Mouse (Mus musculus) limb, embryonic 12.5 days (tissue): ENCODE results near the gene Tmem221. TPM values are rescaled to one million over a fixed set of nuclear protein-coding genes. Genes with fewer than 3 reads are reported as not detected.

Source experiments
- ATAC-seq: fragments of 200-750 bp; cut with Nextera tagmentation; 2 replicates; pipeline ENCODE4 v1.8.0; 2017; ENCODE audit warnings: low read depth, moderate TSS enrichment; ENCODE audit not compliant: insufficient number of reproducible peaks, insufficient read depth, low FRiP score, low TSS enrichment
- H3K27ac ChIP-seq: fragments of 300-500 bp; sonication (generic); 2 replicates; pipeline ENCODE4 v1.5.1; 2016; ENCODE audit warnings: mild to moderate bottlenecking, moderate library complexity
- H3K27me3 ChIP-seq: fragments of 300-500 bp; sonication (generic); 2 replicates; pipeline ENCODE4 v1.6.1; 2016; ENCODE audit warnings: mild to moderate bottlenecking, moderate library complexity
- H3K36me3 ChIP-seq: fragments of 300-500 bp; sonication (generic); 2 replicates; pipeline ENCODE4 v1.6.1; 2016; ENCODE audit warnings: mild to moderate bottlenecking, moderate library complexity
- H3K4me1 ChIP-seq: fragments of 300-500 bp; sonication (generic); replicated peaks from 2 replicates; pipeline ENCODE4 v1.6.1; 2016
- H3K4me2 ChIP-seq: fragments of 300-500 bp; sonication (generic); 2 replicates; pipeline ENCODE4 v1.6.1; 2016; ENCODE audit warnings: mild to moderate bottlenecking, moderate library complexity
- H3K4me3 ChIP-seq: fragments of 300-500 bp; sonication (generic); replicated peaks from 2 replicates; pipeline ENCODE4 v1.5.1; 2016; ENCODE audit warnings: mild to moderate bottlenecking
- H3K9ac ChIP-seq: fragments of 300-500 bp; sonication (generic); replicated peaks from 2 replicates; pipeline ENCODE4 v1.6.1; 2016; ENCODE audit warnings: mild to moderate bottlenecking, moderate library complexity
- H3K9me3 ChIP-seq: fragments of 300-500 bp; sonication (generic); 2 replicates; pipeline ENCODE4 v1.6.1; 2016; ENCODE audit warnings: mild to moderate bottlenecking, moderate library complexity
- WGBS: fragments of 180-500 bp; shearing (Covaris S2); methylation state at CpG from one replicate; pipeline ENCODE4 v1.1.7; 2016; 5-methylcytosine and 5-hydroxymethylcytosine counted together
- polyA plus RNA-seq: library from polyadenylated mRNA; unstranded; fragments of >200 nt; fragmentation: Nextera tagmentation; extraction: Ambion mirVana; gene quantifications from 2 replicates; pipeline ENCODE4 v1.2.1, GENCODE M21; 2016

Gene Tmem221
- 0.13 and 0.26 TPM in 2 replicates for polyA plus RNA-seq

DNA sequence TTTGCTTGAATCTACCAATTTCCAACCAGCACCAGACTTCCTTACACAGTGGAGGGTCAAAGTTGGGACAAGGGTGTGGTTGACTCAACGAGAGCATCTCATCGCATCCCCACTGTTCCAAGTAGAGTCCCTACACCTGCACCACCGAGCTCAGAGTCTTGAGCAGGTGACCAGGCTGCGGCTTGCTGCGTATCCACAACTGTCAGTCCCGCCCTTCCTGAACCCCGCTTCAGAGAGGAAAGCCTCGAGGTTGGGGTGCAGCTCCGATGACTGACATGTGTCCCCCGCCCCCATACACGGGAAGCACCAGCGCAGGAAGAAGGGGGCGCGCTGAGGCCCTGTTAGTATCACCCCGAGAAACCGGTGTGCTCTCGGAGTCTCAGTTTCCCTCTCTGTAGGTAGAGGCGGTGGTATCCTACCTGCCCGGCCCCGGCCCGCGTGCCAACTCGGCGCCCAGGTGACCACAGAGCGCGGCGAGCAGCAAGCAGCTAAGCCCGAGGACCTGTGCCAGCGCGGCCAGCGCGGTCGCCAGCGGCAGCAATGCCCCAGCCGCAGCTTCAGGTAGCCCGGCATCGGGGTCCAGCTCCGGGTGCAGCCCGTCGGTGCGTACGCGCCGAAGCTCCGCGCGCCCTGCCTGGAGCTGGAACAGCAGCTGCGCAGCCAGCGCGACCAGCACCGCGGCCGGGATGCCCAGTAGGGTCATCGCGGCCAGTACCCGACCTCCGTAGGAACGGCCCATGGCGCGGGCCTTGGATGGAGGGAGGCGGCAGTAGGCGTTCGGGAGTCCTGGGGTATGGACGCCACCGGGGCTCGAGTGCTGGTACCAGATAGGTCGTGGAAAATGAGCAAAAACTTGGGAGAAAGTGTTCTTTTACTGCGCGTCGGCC lies at the start of gene Tmem221:
Gene Tmem221 (minus strand): TSS at position 801 of the 887 bp plus-strand sequence.
- no peak within 1 kb of the TSS for H3K27ac ChIP-seq
- peaks cover 95% of the 10 kb centered on the region for H3K27me3 ChIP-seq
- no peak for ATAC-seq
- 4% methylated on average over 66 of the region's 70 CpGs for WGBS
- H3K4me3 ChIP-seq, result peak within 1 kb of the TSS; percentile 40
- peaks cover 21% of the 10 kb centered on the region for H3K4me1 ChIP-seq
- peak within 1 kb of the TSS; percentile 47; the same call in 1 of the 2 replicates for H3K9ac ChIP-seq
- no peaks in the 10 kb centered on the region for H3K36me3 ChIP-seq
- H3K9me3 ChIP-seq, result peaks cover 7% of the 10 kb centered on the region; the same call in 1 of the 2 replicates
- H3K4me2 ChIP-seq, result peak within 1 kb of the TSS; percentile 60

DNA sequence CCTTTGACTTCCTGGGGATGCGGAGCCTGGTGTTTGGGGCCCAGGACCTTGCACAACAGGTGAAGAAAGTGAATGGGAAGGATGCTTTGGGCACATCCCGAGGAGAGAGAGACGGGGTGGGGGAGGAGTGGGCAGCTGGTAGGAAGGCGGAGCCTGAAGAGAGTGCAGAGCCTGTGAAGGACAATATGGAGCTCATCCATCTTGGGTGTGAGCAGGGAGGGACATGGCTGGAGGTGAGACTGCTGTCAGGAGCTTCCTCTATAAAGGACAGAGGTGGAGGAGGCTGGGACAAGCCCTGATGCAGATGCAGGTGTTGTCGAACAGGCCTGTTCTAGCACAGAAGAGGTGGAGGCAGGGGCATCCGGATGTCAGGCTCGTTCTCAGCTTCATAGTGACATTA lies 45.4 kb upstream of the Tmem221 start:
- WGBS, result 48% methylated on average over 7 of the region's 7 CpGs
- Histone ChIP-seq H3K27ac (no peak overlapping the region), H3K4me1 (peaks cover 17% of the 10 kb centered on the region), H3K9me3 (no peaks in the 10 kb centered on the region), H3K9ac (no peak overlapping the region), H3K27me3 (peaks cover 51% of the 10 kb centered on the region), H3K4me3 (no peak overlapping the region), H3K4me2 (no peak overlapping the region), H3K36me3 (0 out of 2 replicates have a peak, but pooled peaks cover 5% of the 10 kb centered on the region)
- no peak for ATAC-seq

DNA sequence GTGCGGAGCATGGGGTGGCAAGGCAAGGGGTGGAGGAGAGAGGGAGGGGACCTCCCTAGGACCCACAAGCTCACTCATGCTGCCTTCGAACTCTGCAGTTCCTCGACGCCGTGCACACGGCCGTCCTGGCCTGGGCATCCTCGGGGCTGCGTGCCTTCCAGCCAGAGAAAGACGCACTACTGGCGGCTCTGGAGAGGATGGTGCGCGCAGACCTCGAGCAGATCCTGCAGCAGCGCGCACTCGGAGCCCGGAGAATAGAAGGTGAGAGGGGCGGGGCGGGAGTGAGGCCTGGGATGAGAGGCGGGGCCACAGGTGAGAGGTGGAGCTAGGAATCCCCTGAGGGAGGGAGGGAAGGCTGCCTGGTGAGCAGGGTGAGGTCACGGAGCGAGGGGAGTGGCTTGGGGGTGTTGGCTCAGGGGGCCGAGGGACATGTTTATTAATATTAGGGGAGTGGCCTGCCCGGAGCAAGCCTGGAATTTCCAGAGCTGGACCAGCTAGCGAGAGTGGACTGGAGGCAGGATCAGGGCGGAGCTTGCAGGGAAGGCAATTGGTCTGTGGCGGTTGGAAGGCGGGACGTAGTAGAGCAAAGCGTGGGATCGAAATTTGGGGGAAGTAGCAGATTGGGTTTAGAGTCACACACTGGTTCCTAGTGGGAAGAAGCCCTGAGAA lies 44.1 kb upstream of the Tmem221 start:
- Histone ChIP-seq H3K27ac (no peak overlapping the region), H3K27me3 (peaks cover 51% of the 10 kb centered on the region)

DNA sequence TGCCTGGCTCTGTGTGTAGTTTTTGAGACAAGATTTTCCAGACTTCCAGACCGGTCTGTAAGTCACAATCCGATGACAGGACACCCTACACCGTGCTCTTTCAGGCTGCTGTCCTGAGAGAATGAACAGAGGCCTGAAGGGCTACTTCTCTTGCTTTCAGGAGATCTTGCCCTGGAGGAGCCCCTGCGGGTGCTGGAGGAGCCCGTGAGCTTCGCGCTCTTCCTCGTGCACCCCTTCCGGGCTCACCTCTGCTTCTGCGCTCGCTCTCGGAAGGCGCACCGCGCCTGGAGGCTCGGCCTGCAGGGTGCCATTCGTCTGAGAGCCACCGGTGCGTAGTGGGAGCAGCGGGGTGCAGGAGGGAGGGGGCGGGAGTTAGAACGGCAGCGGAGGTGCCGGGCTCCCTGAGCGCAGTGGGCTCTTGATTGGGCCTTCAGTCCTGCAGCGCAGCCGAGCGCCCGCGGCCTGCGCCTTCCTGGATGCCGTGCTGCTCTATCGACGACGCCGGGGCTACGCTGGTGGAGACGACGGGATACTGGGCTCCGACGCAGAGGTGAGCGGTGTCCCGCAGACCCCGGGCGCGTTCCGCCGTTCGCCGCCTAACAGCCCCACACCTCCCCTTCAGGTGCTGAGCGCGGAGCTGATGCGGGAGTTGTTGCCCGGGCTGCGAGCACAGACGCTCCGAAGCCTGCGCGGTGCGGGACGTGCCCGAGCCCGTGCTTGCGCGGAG lies 43.4 kb upstream of the Tmem221 start:
- peak overlapping the region; percentile 78 for H3K4me2 ChIP-seq
- peaks cover 17% of the 10 kb centered on the region for H3K4me1 ChIP-seq
- no peak overlapping the region for H3K27ac ChIP-seq
- peak; percentile 27 for ATAC-seq
- 2% methylated on average over 65 of the region's 65 CpGs for WGBS
- H3K36me3 ChIP-seq, result 0 out of 2 replicates have a peak, but pooled peaks cover 7% of the 10 kb centered on the region
- H3K9ac ChIP-seq, result peak overlapping the region; percentile 56
- H3K27me3 ChIP-seq, result peaks cover 51% of the 10 kb centered on the region
- H3K9me3 ChIP-seq, result no peaks in the 10 kb centered on the region
- H3K4me3 ChIP-seq, result peak overlapping the region; percentile 45

More for the DNA sequence above, 44.1 kb upstream of the Tmem221 start:
- Histone ChIP-seq H3K9me3 (no peaks in the 10 kb centered on the region), H3K9ac (peak overlapping the region; percentile 56), H3K4me3 (peak overlapping the region; percentile 45), H3K36me3 (0 out of 2 replicates have a peak, but pooled peaks cover 7% of the 10 kb centered on the region), H3K4me1 (peaks cover 17% of the 10 kb centered on the region), H3K4me2 (peak overlapping the region; percentile 78)
- peak; percentile 79 for ATAC-seq
- under 1% methylated on average over 32 of the region's 32 CpGs for WGBS

DNA sequence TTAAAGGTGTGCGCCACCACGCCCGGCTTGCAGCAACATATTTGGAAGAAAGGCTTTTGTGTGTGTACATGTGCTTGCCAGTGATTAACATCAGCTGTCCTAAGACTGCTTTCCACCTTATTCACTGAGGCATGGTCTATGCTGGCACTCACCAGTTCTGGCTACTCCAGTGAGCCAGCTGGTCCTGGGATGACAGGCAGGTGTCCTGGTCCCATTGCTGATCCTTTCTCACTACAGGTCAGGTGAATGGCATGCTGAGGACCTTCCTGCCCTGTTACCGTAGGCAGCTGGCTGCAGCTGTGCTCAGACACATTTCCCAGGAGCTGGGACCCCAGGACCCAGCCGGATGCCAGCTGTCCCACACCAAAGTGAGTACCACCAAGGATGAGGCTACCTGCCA lies 40.2 kb upstream of the Tmem221 start:
- no peak for ATAC-seq
- peaks cover 44% of the 10 kb centered on the region for H3K27me3 ChIP-seq
- WGBS, result 89% methylated on average over 5 of the region's 5 CpGs

DNA sequence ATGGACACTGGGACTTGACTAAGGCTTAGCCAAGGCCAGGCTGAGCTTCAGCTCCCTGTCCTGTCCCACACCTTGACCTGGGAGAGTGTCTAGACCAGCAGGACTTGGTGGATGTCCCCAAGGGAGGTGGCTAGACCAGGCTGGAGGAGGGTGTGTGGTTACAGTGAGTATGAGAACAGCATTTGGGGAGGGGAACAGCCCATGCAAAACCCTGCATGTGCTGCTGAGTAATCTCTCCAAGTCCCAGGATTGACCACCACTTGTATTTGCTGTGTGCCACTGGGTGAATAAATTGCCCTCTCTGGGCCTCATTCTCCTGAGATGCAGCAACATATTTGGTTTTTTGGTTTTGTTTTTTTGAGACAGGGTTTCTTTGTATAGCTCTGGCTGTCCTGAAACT lies 39.7 kb upstream of the Tmem221 start:
- H3K9ac ChIP-seq, result no peak overlapping the region
- peaks cover 40% of the 10 kb centered on the region for H3K27me3 ChIP-seq
- H3K4me2 ChIP-seq, result no peak overlapping the region
- peaks cover 28% of the 10 kb centered on the region for H3K4me1 ChIP-seq
- no peaks in the 10 kb centered on the region for H3K9me3 ChIP-seq
- H3K4me3 ChIP-seq, result no peak overlapping the region
- ATAC-seq, result no peak
- H3K36me3 ChIP-seq, result peaks cover 14% of the 10 kb centered on the region
- no peak overlapping the region for H3K27ac ChIP-seq

More for the DNA sequence above, 40.2 kb upstream of the Tmem221 start:
- Histone ChIP-seq H3K36me3 (peaks cover 14% of the 10 kb centered on the region), H3K4me2 (no peak overlapping the region), H3K4me3 (no peak overlapping the region), H3K9ac (0 out of 2 replicates have a peak overlapping the region, but pooled peaks have one; percentile 8), H3K27ac (no peak overlapping the region), H3K4me1 (peaks cover 27% of the 10 kb centered on the region), H3K9me3 (no peaks in the 10 kb centered on the region)

DNA sequence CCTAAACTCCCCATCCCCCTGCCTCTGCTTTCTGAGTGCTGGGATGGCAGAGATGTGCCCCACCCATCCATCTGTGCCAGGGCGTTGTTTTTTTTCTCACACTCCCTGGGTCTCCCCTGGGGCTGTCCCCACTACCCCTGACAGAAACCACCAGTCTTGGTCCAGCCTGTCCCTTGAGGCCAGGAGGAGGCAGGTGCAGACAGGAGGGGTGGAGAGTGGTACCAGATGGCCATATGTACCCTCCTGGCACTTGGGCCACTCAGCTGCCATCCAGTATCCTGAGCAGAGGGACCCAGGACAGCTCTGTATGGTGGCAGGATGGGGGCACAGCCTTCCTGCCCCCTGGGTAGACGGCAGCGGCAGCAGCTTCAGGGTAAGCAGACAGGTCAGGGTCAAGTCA lies 38.8 kb upstream of the Tmem221 start, which contains the start of gene Fam129c:
Gene Fam129c (plus strand): TSS at position 198 of the 400 bp plus-strand sequence.
- no peak within 1 kb of the TSS for H3K27ac ChIP-seq
- 81% methylated on average over 3 of the region's 3 CpGs for WGBS
- H3K27me3 ChIP-seq, result peaks cover 30% of the 10 kb centered on the region

DNA sequence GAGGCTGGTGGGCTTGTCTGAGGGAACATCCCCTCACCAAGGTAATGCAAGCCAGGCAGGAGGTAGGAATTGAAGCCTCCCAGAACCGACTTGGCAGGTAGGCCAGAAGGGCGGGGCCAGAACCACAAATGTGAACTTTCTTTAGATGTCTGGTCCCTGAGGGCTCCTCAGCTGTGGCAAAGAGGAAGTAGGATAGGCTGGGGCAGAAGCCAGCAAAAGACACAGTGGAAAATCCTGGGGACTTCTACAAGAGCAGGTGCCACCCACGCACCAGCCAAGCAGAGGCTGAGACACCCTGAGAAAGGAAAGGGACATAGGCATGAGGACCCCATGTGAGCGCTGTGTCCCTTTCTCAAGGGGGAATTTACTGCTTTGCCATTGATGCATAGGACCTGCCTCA lies 38.1 kb upstream of the Tmem221 start:
- WGBS, result 82% methylated on average over 4 of the region's 4 CpGs
- no peak overlapping the region for H3K27ac ChIP-seq
- no peak for ATAC-seq
- H3K4me1 ChIP-seq, result peaks cover 22% of the 10 kb centered on the region
- H3K4me3 ChIP-seq, result no peak overlapping the region
- H3K27me3 ChIP-seq, result peaks cover 24% of the 10 kb centered on the region
- H3K9me3 ChIP-seq, result no peaks in the 10 kb centered on the region
- no peak overlapping the region for H3K4me2 ChIP-seq
- H3K36me3 ChIP-seq, result peaks cover 14% of the 10 kb centered on the region
- no peak overlapping the region for H3K9ac ChIP-seq

More for the DNA sequence above, 38.8 kb upstream of the Tmem221 start, which contains the start of gene Fam129c:
- peaks cover 27% of the 10 kb centered on the region for H3K4me1 ChIP-seq
- no peak within 1 kb of the TSS for H3K4me3 ChIP-seq
- peaks cover 14% of the 10 kb centered on the region for H3K36me3 ChIP-seq
- no peak within 1 kb of the TSS for H3K4me2 ChIP-seq
- ATAC-seq, result no peak
- H3K9me3 ChIP-seq, result no peaks in the 10 kb centered on the region
- no peak within 1 kb of the TSS for H3K9ac ChIP-seq

DNA sequence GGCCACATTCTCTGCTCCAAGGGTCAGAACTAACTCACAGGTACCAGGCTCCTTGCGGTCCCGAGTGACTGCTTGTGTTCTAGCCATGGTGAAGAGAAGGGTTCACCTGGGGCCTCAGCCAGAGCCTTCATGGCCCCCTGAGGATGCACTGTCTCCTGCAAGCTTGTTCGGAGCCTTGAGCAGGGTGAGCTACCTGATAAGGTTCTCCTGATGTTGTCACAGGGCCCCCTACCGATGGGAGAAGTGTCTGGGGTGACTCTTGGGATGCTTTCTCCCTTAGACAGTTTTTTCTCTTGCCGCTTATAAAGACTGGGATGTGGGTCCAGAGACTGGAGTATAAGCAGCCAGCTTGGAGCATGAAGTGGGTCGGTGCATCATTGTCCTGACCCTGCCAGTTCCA lies 37.7 kb upstream of the Tmem221 start:
- Histone ChIP-seq H3K4me1 (peaks cover 22% of the 10 kb centered on the region), H3K36me3 (peaks cover 14% of the 10 kb centered on the region), H3K9ac (no peak overlapping the region), H3K27ac (no peak overlapping the region), H3K4me3 (no peak overlapping the region), H3K27me3 (peaks cover 20% of the 10 kb centered on the region), H3K4me2 (no peak overlapping the region), H3K9me3 (no peaks in the 10 kb centered on the region)
- 56% methylated on average over 6 of the region's 6 CpGs for WGBS
- ATAC-seq, result no peak

DNA sequence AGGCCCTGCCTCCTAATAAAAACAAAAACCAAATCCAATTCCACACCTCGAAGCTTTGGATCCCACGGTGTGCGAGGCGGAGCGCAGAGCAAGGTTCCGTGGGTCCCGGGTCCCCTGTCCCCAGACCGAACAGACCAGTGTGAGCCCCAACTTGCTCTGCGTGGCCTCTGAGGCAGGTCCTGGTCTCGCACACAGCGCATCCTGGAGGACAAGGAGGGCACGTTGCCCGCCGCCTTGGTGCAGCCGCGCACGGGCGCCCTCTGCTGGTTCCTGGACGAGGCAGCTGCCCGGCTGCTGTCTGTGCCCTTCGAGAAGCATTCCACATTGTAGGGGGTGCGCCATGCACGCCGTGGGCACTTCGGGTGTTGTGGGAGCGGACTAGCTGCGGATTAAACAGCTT lies 37.2 kb upstream of the Tmem221 start:
- Histone ChIP-seq H3K9me3 (no peaks in the 10 kb centered on the region), H3K36me3 (peaks cover 14% of the 10 kb centered on the region), H3K4me3 (no peak overlapping the region), H3K9ac (no peak overlapping the region), H3K27me3 (peaks cover 18% of the 10 kb centered on the region), H3K4me1 (peaks cover 28% of the 10 kb centered on the region), H3K27ac (no peak overlapping the region), H3K4me2 (0 out of 2 replicates have a peak overlapping the region, but pooled peaks have one; percentile 15)
- 8% methylated on average over 27 of the region's 27 CpGs for WGBS
- ATAC-seq, result no peak
